Mouse (Mus musculus): ENCODE measurements around the gene Acot13. TPM values are rescaled to one million over a fixed set of nuclear protein-coding genes. Genes with fewer than 3 reads are reported as not detected.
A peak's percentile ranks its signal among the peaks of the same experiment; 100 is the strongest.

Gene Acot13
- 88.1 and 95.1 TPM in 2 replicates for polyA plus RNA-seq (2014; fragmentation: Nextera tagmentation; extraction: Ambion mirVana)

DNA sequence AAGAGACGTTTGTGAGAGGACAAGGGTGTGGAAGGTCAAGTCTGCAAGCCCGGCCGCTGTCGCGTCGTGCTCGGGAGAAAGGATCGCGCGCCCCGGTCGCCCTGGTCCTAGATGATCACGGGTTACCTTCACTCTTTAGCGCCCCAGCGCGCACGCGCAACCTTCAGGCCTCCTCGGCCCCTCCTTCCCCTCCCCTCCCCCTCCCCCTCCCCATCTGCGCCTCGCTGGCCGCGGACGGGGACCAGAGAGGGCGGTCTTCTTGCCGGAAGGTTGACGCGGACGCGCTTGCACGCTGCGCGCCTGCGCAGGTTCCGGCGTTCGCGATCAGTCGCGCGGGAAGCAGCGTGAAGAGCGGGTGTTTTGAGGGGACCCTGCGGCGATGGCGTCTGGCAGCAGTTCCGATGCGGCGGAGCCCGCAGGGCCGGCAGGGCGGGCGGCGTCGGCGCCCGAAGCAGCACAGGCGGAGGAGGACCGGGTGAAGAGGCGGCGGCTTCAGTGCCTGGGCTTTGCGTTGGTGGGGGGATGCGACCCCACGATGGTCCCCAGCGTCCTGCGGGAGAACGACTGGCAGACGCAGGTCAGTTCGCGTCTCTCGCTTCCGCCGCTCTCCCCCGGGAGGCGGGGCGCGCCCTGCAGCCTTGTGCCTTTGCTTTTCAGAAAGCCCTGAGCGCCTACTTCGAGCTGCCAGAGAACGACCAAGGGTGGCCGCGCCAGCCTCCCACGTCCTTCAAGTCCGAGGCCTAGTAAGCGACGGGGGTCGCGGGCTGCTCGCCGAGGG lies at the start of gene Acot13, which contains the start of gene Tdp2:
Gene Acot13 (minus strand): TSS at position 188 of the 778 bp plus-strand sequence.
Gene Tdp2 (plus strand): TSS at position 327 of the 778 bp plus-strand sequence.
- H3K27ac ChIP-seq (ENCODE audit: low read depth, low read length), result peak within 1 kb of the TSS; percentile 92
- ATAC-seq (replicated peaks; ENCODE audit: low FRiP score) (peak; percentile 94), DNase-seq (ENCODE audit: low spot score) (peak; percentile 97)
- H3K4me2 ChIP-seq, result peak within 1 kb of the TSS; percentile 88
- H3K9ac ChIP-seq (ENCODE audit: low read depth, low read length), result peak within 1 kb of the TSS; percentile 96
- peaks cover 3% of the 10 kb centered on the region; the same call in 1 of the 2 replicates for H3K36me3 ChIP-seq (ENCODE audit: control insufficient read depth, insufficient read depth, low read length)
- no peaks in the 10 kb centered on the region for H3K27me3 ChIP-seq (replicated peaks; ENCODE audit: control insufficient read depth, insufficient read depth, low read length)
- under 1% methylated on average over 90 of the region's 90 CpGs for WGBS
- H3K9me3 ChIP-seq (ENCODE audit: control insufficient read depth, low read length), result no peaks in the 10 kb centered on the region
- H3K4me1 ChIP-seq (replicated peaks; ENCODE audit: control insufficient read depth, insufficient read depth, low read length), result peaks cover 14% of the 10 kb centered on the region; the same call in 1 of the 2 replicates
- H3K4me3 ChIP-seq (ENCODE audit: low read depth, low read length), result peak within 1 kb of the TSS; percentile 97

- Histone ChIP-seq H3K27me3 (replicated peaks; ENCODE audit: control insufficient read depth, insufficient read depth, low read length) (no peaks in the 10 kb centered on the region), H3K9ac (ENCODE audit: low read depth, low read length) (no peak overlapping the region), H3K9me3 (ENCODE audit: control insufficient read depth, low read length) (no peaks in the 10 kb centered on the region), H3K27ac (ENCODE audit: low read depth, low read length) (no peak overlapping the region), H3K4me2 (no peak overlapping the region), H3K4me1 (replicated peaks; ENCODE audit: control insufficient read depth, insufficient read depth, low read length) (no peaks in the 10 kb centered on the region; the same call in 1 of the 2 replicates), H3K36me3 (ENCODE audit: control insufficient read depth, insufficient read depth, low read length) (no peaks in the 10 kb centered on the region), H3K4me3 (ENCODE audit: low read depth, low read length) (no peak overlapping the region)
- 83% methylated on average over 5 of the region's 5 CpGs for WGBS
- ATAC-seq (replicated peaks; ENCODE audit: low FRiP score) (no peak), DNase-seq (ENCODE audit: low spot score) (no peak)
Observed at GRCm38 (mm10) chr13:24880704-24881103, 49.4 kb upstream of the Acot13 start.

DNA sequence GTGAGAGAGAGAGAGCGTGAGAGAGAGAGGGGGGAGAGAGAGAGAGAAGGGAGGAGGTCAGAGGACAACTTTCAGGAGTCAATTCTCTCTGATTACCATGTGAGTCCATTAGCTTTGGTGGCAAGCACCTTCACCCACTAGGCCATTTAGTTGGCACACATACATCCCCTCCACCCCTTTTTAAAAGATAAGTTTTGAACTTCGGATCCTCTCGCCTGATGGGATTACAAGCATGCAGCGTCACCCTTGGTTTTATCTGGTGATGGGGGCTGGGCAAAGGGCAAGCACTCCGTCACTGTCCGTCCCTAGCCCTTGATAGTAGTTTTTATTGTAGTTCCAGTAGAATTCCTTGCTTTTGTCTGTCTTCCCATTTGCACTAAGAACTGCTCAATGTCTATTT lies 48.9 kb upstream of the Acot13 start:
- ATAC-seq (replicated peaks; ENCODE audit: low FRiP score), result no peak
- Histone ChIP-seq H3K9ac (ENCODE audit: low read depth, low read length) (no peak overlapping the region), H3K9me3 (ENCODE audit: control insufficient read depth, low read length) (no peaks in the 10 kb centered on the region), H3K4me1 (replicated peaks; ENCODE audit: control insufficient read depth, insufficient read depth, low read length) (no peaks in the 10 kb centered on the region; the same call in 1 of the 2 replicates), H3K4me3 (ENCODE audit: low read depth, low read length) (no peak overlapping the region), H3K4me2 (no peak overlapping the region), H3K36me3 (ENCODE audit: control insufficient read depth, insufficient read depth, low read length) (no peaks in the 10 kb centered on the region), H3K27me3 (replicated peaks; ENCODE audit: control insufficient read depth, insufficient read depth, low read length) (no peaks in the 10 kb centered on the region), H3K27ac (ENCODE audit: low read depth, low read length) (no peak overlapping the region)
- no peak for DNase-seq (ENCODE audit: low spot score)
- WGBS, result 64% methylated on average over 6 of the region's 6 CpGs

DNA sequence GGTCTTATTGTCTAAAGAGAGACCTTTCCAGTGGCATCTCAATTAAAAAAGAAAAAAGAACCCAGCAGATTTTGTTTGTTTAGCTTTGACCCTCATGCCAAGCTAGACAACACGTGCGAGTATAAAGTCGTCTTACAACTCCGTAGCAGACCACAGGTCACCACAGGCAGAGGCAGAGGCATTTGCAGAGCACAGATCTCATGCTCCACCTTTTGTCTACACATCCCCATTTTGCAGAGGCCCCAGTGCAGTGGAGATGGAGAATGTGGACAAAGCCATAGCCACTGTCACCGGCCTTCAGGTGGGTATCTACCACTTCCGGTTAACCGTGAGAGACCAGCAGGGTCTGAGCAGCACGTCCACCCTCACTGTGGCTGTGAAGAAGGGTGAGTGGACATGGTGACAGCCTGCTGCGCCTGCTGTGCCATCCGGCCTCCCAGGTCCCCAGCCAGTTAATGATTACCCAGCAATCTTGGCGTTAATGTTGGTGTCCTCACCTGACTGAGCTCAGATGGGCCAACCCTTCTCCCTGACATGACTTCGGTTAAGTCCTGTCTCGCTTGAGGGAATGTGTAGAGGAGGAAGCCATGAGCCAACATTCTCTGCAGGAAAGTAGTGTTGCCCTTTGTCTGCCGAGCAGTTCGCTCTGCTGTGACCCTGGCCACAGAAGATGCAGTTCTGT lies 48.2 kb upstream of the Acot13 start:
- Histone ChIP-seq H3K9me3 (ENCODE audit: control insufficient read depth, low read length) (no peaks in the 10 kb centered on the region), H3K4me1 (replicated peaks; ENCODE audit: control insufficient read depth, insufficient read depth, low read length) (no peaks in the 10 kb centered on the region; the same call in 1 of the 2 replicates), H3K27me3 (replicated peaks; ENCODE audit: control insufficient read depth, insufficient read depth, low read length) (no peaks in the 10 kb centered on the region), H3K4me3 (ENCODE audit: low read depth, low read length) (no peak overlapping the region), H3K9ac (ENCODE audit: low read depth, low read length) (no peak overlapping the region), H3K4me2 (no peak overlapping the region), H3K27ac (ENCODE audit: low read depth, low read length) (no peak overlapping the region), H3K36me3 (ENCODE audit: control insufficient read depth, insufficient read depth, low read length) (no peaks in the 10 kb centered on the region)
- whole genome bisulfite sequencing, result 80% methylated on average over 15 of the region's 15 CpGs
- ATAC-seq (replicated peaks; ENCODE audit: low FRiP score) (no peak; the same call in 1 of the 2 replicates), DNase-seq (ENCODE audit: low spot score) (no peak)

GRCm38 (mm10) chr13:24868233-24868632 lies 36.9 kb upstream of the Acot13 start:
- H3K4me3 ChIP-seq (ENCODE audit: low read depth, low read length), result no peak overlapping the region
- no peak for DNase-seq (ENCODE audit: low spot score)
- H3K9ac ChIP-seq (ENCODE audit: low read depth, low read length), result no peak overlapping the region
- ATAC-seq (replicated peaks; ENCODE audit: low FRiP score), result no peak
- no peak overlapping the region for H3K27ac ChIP-seq (ENCODE audit: low read depth, low read length)
- no peaks in the 10 kb centered on the region; the same call in 1 of the 2 replicates for H3K4me1 ChIP-seq (replicated peaks; ENCODE audit: control insufficient read depth, insufficient read depth, low read length)
- WGBS, result 87% methylated on average over 7 of the region's 7 CpGs
- no peaks in the 10 kb centered on the region for H3K9me3 ChIP-seq (ENCODE audit: control insufficient read depth, low read length)
- H3K4me2 ChIP-seq, result no peak overlapping the region
- H3K36me3 ChIP-seq (ENCODE audit: control insufficient read depth, insufficient read depth, low read length), result no peaks in the 10 kb centered on the region
- no peaks in the 10 kb centered on the region for H3K27me3 ChIP-seq (replicated peaks; ENCODE audit: control insufficient read depth, insufficient read depth, low read length)

- 90% methylated on average over 10 of the region's 10 CpGs for WGBS
- H3K9me3 ChIP-seq (ENCODE audit: control insufficient read depth, low read length), result no peaks in the 10 kb centered on the region
- H3K36me3 ChIP-seq (ENCODE audit: control insufficient read depth, insufficient read depth, low read length), result no peaks in the 10 kb centered on the region
- no peaks in the 10 kb centered on the region for H3K27me3 ChIP-seq (replicated peaks; ENCODE audit: control insufficient read depth, insufficient read depth, low read length)
- H3K4me1 ChIP-seq (replicated peaks; ENCODE audit: control insufficient read depth, insufficient read depth, low read length), result no peaks in the 10 kb centered on the region; the same call in 1 of the 2 replicates
- ATAC-seq (replicated peaks; ENCODE audit: low FRiP score) (no peak), DNase-seq (ENCODE audit: low spot score) (no peak)
- H3K4me3 ChIP-seq (ENCODE audit: low read depth, low read length), result no peak overlapping the region
- no peak overlapping the region for H3K9ac ChIP-seq (ENCODE audit: low read depth, low read length)
- H3K27ac ChIP-seq (ENCODE audit: low read depth, low read length), result no peak overlapping the region
- H3K4me2 ChIP-seq, result no peak overlapping the region
Observed at GRCm38 (mm10) chr13:24867789-24868188, 36.4 kb upstream of the Acot13 start.

DNA sequence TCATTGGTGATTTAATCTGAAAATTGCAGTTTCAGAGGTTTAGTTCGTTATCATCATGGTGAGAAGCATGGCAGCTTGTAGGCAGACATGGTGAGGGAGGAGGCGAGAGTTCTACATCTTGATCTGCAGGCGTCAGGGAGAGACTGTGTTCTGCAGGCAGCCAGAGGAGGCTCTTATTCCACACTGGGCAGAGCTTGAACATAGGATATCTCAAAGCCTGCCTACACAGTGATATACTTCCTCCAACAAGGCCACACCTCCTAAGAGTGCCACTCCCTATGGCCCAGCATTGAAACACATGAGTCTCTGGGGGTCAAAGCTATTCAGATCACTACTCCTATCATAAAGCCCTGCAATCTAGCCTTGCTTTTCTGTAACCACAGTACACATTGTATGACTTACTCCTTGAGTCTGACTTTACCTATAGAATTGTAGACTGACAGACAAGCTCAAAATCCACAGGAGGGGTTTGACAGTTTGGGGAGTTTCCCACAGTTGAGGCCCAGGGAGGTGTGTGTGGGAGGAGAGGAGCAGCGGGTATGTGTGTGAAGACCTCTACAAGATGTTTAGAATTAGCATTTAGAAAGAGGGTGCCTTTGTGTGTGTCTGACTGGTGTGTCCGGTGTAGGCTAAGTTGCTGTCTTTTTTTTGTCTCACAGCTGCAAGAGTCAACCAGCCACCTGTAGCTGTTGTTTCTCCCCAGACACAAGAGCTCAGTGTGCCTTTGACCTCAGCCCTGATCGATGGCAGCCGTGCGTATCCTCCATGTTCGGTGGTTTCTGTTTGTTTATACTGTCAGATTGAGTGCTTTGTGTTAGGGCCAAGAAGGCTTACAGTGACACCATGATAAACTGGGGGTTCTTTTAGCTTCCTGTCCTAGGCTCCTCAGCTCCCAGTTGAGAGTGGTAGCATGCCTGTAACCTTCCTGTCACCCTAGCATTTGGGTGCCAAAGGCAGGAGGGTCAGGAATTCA lies 35.4 kb upstream of the Acot13 start:
- no peak overlapping the region; the same call in 1 of the 2 replicates for H3K27ac ChIP-seq (ENCODE audit: low read depth, low read length)
- no peak overlapping the region for H3K9ac ChIP-seq (ENCODE audit: low read depth, low read length)
- H3K36me3 ChIP-seq (ENCODE audit: control insufficient read depth, insufficient read depth, low read length), result no peaks in the 10 kb centered on the region
- no peaks in the 10 kb centered on the region for H3K9me3 ChIP-seq (ENCODE audit: control insufficient read depth, low read length)
- H3K4me1 ChIP-seq (replicated peaks; ENCODE audit: control insufficient read depth, insufficient read depth, low read length), result no peaks in the 10 kb centered on the region; the same call in 1 of the 2 replicates
- no peak; the same call in 1 of the 2 replicates for ATAC-seq (replicated peaks; ENCODE audit: low FRiP score)
- 65% methylated on average over 9 of the region's 9 CpGs for WGBS
- H3K27me3 ChIP-seq (replicated peaks; ENCODE audit: control insufficient read depth, insufficient read depth, low read length), result no peaks in the 10 kb centered on the region
- DNase-seq (ENCODE audit: low spot score), result no peak
- H3K4me3 ChIP-seq (ENCODE audit: low read depth, low read length), result no peak overlapping the region
- H3K4me2 ChIP-seq, result no peak overlapping the region

- Histone ChIP-seq H3K9me3 (ENCODE audit: control insufficient read depth, low read length) (no peaks in the 10 kb centered on the region), H3K4me3 (ENCODE audit: low read depth, low read length) (no peak overlapping the region), H3K36me3 (ENCODE audit: control insufficient read depth, insufficient read depth, low read length) (no peaks in the 10 kb centered on the region), H3K4me1 (replicated peaks; ENCODE audit: control insufficient read depth, insufficient read depth, low read length) (no peaks in the 10 kb centered on the region; the same call in 1 of the 2 replicates), H3K4me2 (no peak overlapping the region), H3K27ac (ENCODE audit: low read depth, low read length) (no peak overlapping the region), H3K9ac (ENCODE audit: low read depth, low read length) (no peak overlapping the region), H3K27me3 (replicated peaks; ENCODE audit: control insufficient read depth, insufficient read depth, low read length) (no peaks in the 10 kb centered on the region)
- ATAC-seq (replicated peaks; ENCODE audit: low FRiP score) (no peak), DNase-seq (ENCODE audit: low spot score) (no peak)
- 48% methylated on average over 7 of the region's 7 CpGs for WGBS
Observed at GRCm38 (mm10) chr13:24862520-24862919, 31.2 kb upstream of the Acot13 start.

Measured in liver, embryonic 11.5 days (tissue).